Mouse (Mus musculus) forebrain, postnatal 0 days (tissue): Measurements from ENCODE around the gene Csn3. TPM values are rescaled to one million over a fixed set of nuclear protein-coding genes. Genes with fewer than 3 reads are reported as not detected.

ENCODE experiments used
- ATAC-seq: fragments of 200-750 bp; cut with Nextera tagmentation; 2 replicates; pipeline ENCODE4 v1.8.0; 2017; ENCODE audit warnings: mild to moderate bottlenecking, moderate library complexity
- DNase-seq: peaks from one replicate; pipeline ENCODE4 v3.0.0-alpha.2; 2015
- H3K27ac ChIP-seq: fragments of 300-500 bp; sonication (generic); 2 replicates; pipeline ENCODE4 v1.5.1; 2014; ENCODE audit warnings: low read depth, mild to moderate bottlenecking, antibody characterized with exemption, low read length, moderate library complexity, mixed read lengths
- H3K27me3 ChIP-seq: fragments of 300-500 bp; sonication (generic); 2 replicates; pipeline ENCODE4 v1.6.1; 2014; ENCODE audit warnings: mild to moderate bottlenecking, low read length, mixed read lengths; ENCODE audit not compliant: insufficient read depth
- H3K36me3 ChIP-seq: fragments of 300-500 bp; sonication (generic); 2 replicates; pipeline ENCODE4 v1.6.1; 2014; ENCODE audit warnings: mild to moderate bottlenecking, moderate library complexity; ENCODE audit not compliant: insufficient read depth
- H3K4me1 ChIP-seq: fragments of 300-500 bp; sonication (generic); 2 replicates; pipeline ENCODE4 v1.6.1; 2014; ENCODE audit warnings: antibody characterized with exemption; ENCODE audit not compliant: insufficient read depth
- H3K4me2 ChIP-seq: fragments of 300-500 bp; sonication (generic); 2 replicates; pipeline ENCODE4 v1.6.1; 2014; ENCODE audit warnings: low read depth, mild to moderate bottlenecking, moderate library complexity
- H3K4me3 ChIP-seq: fragments of 300-500 bp; sonication (generic); 2 replicates; pipeline ENCODE4 v1.5.1; 2014; ENCODE audit warnings: low read depth, low read length, mixed read lengths
- H3K9ac ChIP-seq: fragments of 300-500 bp; sonication (generic); 2 replicates; pipeline ENCODE4 v1.6.1; 2014; ENCODE audit warnings: mild to moderate bottlenecking
- H3K9me3 ChIP-seq: fragments of 300-500 bp; sonication (generic); 2 replicates; pipeline ENCODE4 v1.6.1; 2016; ENCODE audit warnings: low read length
- CTCF ChIP-seq: sonication (generic); IDR thresholded peaks from 2 replicates; pipeline ENCODE4 v1.5.1; 2016; ENCODE audit warnings: antibody characterized with exemption, control low read depth, low read depth
- WGBS: fragments of 180-500 bp; shearing (Covaris S2); extraction: QIAGEN DNeasy Blood & Tissue Kit; methylation state at CpG from one replicate; pipeline ENCODE4 v1.1.7; 2014; 5-methylcytosine and 5-hydroxymethylcytosine counted together
- polyA plus RNA-seq: library from polyadenylated mRNA; unstranded; fragments of >200 nt; fragmentation: Nextera tagmentation; extraction: Ambion mirVana; gene quantifications from 2 replicates; pipeline ENCODE4 v1.2.1, GENCODE M21; 2015
- total RNA-seq: library from RNA; depleted of rRNA; stranded (reverse); fragments of >200 nt; gene quantifications from 2 replicates; pipeline ENCODE4 v1.2.3, GENCODE M21; 2014; rRNA removed

Gene Csn3
- total and polyA plus RNA-seq, 2 experiments from 2014 or later: not detected

GRCm38 (mm10) chr5:87979139-87979538 lies 53.8 kb downstream of the Csn3 start, which contains the start of gene Cabs1:
TSS of gene Cabs1 (plus strand) at chr5:87979439.
- WGBS: 91% methylated on average over 3 of the region's 3 CpGs
- ATAC-seq (no peak), DNase-seq (no peak)
- TF ChIP-seq CTCF: no peak
- no peak within 1 kb of the TSS for H3K9ac ChIP-seq
- H3K4me3 ChIP-seq: no peak within 1 kb of the TSS
- H3K27ac ChIP-seq: no peak within 1 kb of the TSS
- H3K9me3 ChIP-seq: no peaks in the 10 kb centered on the region
- no peaks in the 10 kb centered on the region for H3K36me3 ChIP-seq
- H3K27me3 ChIP-seq: no peaks in the 10 kb centered on the region
- H3K4me1 ChIP-seq: no peaks in the 10 kb centered on the region
- no peak within 1 kb of the TSS for H3K4me2 ChIP-seq

Other genes starting within 250 kb of the Csn3 start
- gene Csn2, start 225.9 kb upstream of the Csn3 start, total RNA-seq: not detected in 2 replicates
- gene Csn2, start 225.9 kb upstream of the Csn3 start, polyA plus RNA-seq: not detected in 2 replicates
- gene Csn1s2a, start 151.0 kb upstream of the Csn3 start, total RNA-seq: not detected in 2 replicates
- gene Csn1s2a, start 151.0 kb upstream of the Csn3 start, polyA plus RNA-seq: not detected in 2 replicates
- not detected in 2 replicates for gene Csn1s2b, start 117.5 kb upstream of the Csn3 start, total RNA-seq
- gene Csn1s2b, start 117.5 kb upstream of the Csn3 start, polyA plus RNA-seq: not detected in 2 replicates
- gene Prr27, start 99.9 kb upstream of the Csn3 start, total RNA-seq: not detected in 2 replicates
- not detected in 2 replicates for gene Prr27, start 99.9 kb upstream of the Csn3 start, polyA plus RNA-seq
- 0.29 TPM in 1 of 2 replicates, not detected in the other for gene Odam, start 40.5 kb upstream of the Csn3 start, total RNA-seq
- not detected in 2 replicates for gene Odam, start 40.5 kb upstream of the Csn3 start, polyA plus RNA-seq
- 0.14 and 0.15 TPM in 2 replicates for gene 2310003L06Rik, start 43.9 kb downstream of the Csn3 start, total RNA-seq
- 0.20 TPM in 1 of 2 replicates, not detected in the other for gene 2310003L06Rik, start 43.9 kb downstream of the Csn3 start, polyA plus RNA-seq
- not detected in 2 replicates for gene Gm28434, start 43.9 kb downstream of the Csn3 start, total RNA-seq
- gene Gm28434, start 43.9 kb downstream of the Csn3 start, polyA plus RNA-seq: 0.48 TPM in 1 of 2 replicates, not detected in the other
- gene Cabs1, start 53.9 kb downstream of the Csn3 start, total RNA-seq: not detected in 2 replicates
- gene Cabs1, start 53.9 kb downstream of the Csn3 start, polyA plus RNA-seq: not detected in 2 replicates
- gene Smr3a, start 77.0 kb downstream of the Csn3 start, total RNA-seq: 0.38 and 1.0 TPM in 2 replicates
- 0.38 TPM in 1 of 2 replicates, not detected in the other for gene Smr3a, start 77.0 kb downstream of the Csn3 start, polyA plus RNA-seq
- not detected in 2 replicates for gene Smr2, start 161.0 kb downstream of the Csn3 start, total RNA-seq
- gene Smr2, start 161.0 kb downstream of the Csn3 start, polyA plus RNA-seq: not detected in 2 replicates
- gene Gm11116, start 186.0 kb downstream of the Csn3 start, total RNA-seq: not detected in 2 replicates
- not detected in 2 replicates for gene Gm11116, start 186.0 kb downstream of the Csn3 start, polyA plus RNA-seq
- gene Gm11115, start 228.5 kb downstream of the Csn3 start, total RNA-seq: not detected in 2 replicates
- gene Gm11115, start 228.5 kb downstream of the Csn3 start, polyA plus RNA-seq: not detected in 2 replicates